Mouse (Mus musculus): Measurements from ENCODE around the gene Slc7a5. TPM values are rescaled to one million over a fixed set of nuclear protein-coding genes. Genes with fewer than 3 reads are reported as not detected.
A peak's percentile ranks its signal among the peaks of the same experiment; 100 is the strongest.

The Slc7a5 gene
- polyA plus RNA-seq, 1 experiment = 4.3 TPM

- no peak overlapping the region for H3K27ac ChIP-seq (ENCODE audit: insufficient read depth, low read depth, low read length)
- H3K36me3 ChIP-seq (ENCODE audit: control insufficient read depth, insufficient read depth, low read length) = no peaks in the 10 kb centered on the region
- H3K4me1 ChIP-seq (ENCODE audit: control insufficient read depth, insufficient read depth, low read length) = no peaks in the 10 kb centered on the region
- H3K27me3 ChIP-seq (replicated peaks; ENCODE audit: control insufficient read depth, insufficient read depth, low read length) = no peaks in the 10 kb centered on the region
- no peak overlapping the region for H3K4me3 ChIP-seq (ENCODE audit: insufficient read depth, low read depth, low read length)
- DNase-seq = peak; percentile 46
- 67% methylated on average over 7 of the region's 7 CpGs for WGBS
- TF ChIP-seq POLR2A (IDR thresholded peaks at IDR 0.05; ENCODE audit: low read depth, low read length) = no peak
- no peak for TF ChIP-seq CTCF (conservative IDR thresholded peaks at IDR 0.05; ENCODE audit: insufficient read depth, insufficient read length, low read depth, low read length)
Measured at GRCm38 (mm10) chr8:121895910-121896309, 11.6 kb downstream of the Slc7a5 start.

- Histone ChIP-seq H3K27me3 (replicated peaks; ENCODE audit: control insufficient read depth, insufficient read depth, low read length) (no peaks in the 10 kb centered on the region), H3K36me3 (ENCODE audit: control insufficient read depth, insufficient read depth, low read length) (no peaks in the 10 kb centered on the region), H3K4me1 (ENCODE audit: control insufficient read depth, insufficient read depth, low read length) (no peaks in the 10 kb centered on the region), H3K27ac (ENCODE audit: insufficient read depth, low read depth, low read length) (no peak overlapping the region), H3K4me3 (ENCODE audit: insufficient read depth, low read depth, low read length) (no peak overlapping the region)
- no peak for TF ChIP-seq CTCF (conservative IDR thresholded peaks at IDR 0.05; ENCODE audit: insufficient read depth, insufficient read length, low read depth, low read length)
- TF ChIP-seq POLR2A (IDR thresholded peaks at IDR 0.05; ENCODE audit: low read depth, low read length) = no peak
- DNase-seq = no peak
- WGBS = 66% methylated on average over 5 of the region's 5 CpGs
Measured at GRCm38 (mm10) chr8:121892875-121893274, 14.6 kb downstream of the Slc7a5 start.

- no peak overlapping the region for H3K27ac ChIP-seq (ENCODE audit: insufficient read depth, low read depth, low read length)
- TF ChIP-seq POLR2A (IDR thresholded peaks at IDR 0.05; ENCODE audit: low read depth, low read length) = no peak
- TF ChIP-seq CTCF (conservative IDR thresholded peaks at IDR 0.05; ENCODE audit: insufficient read depth, insufficient read length, low read depth, low read length) = no peak
- H3K4me1 ChIP-seq (ENCODE audit: control insufficient read depth, insufficient read depth, low read length) = no peaks in the 10 kb centered on the region
- no peak for DNase-seq
- H3K27me3 ChIP-seq (replicated peaks; ENCODE audit: control insufficient read depth, insufficient read depth, low read length) = no peaks in the 10 kb centered on the region
- WGBS = 87% methylated on average over 15 of the region's 15 CpGs
- H3K4me3 ChIP-seq (ENCODE audit: insufficient read depth, low read depth, low read length) = no peak overlapping the region
- no peaks in the 10 kb centered on the region for H3K36me3 ChIP-seq (ENCODE audit: control insufficient read depth, insufficient read depth, low read length)
Measured at GRCm38 (mm10) chr8:121889810-121890785, 17.4 kb downstream of the Slc7a5 start.

- Histone ChIP-seq H3K27me3 (replicated peaks; ENCODE audit: control insufficient read depth, insufficient read depth, low read length) (no peaks in the 10 kb centered on the region), H3K4me1 (ENCODE audit: control insufficient read depth, insufficient read depth, low read length) (no peaks in the 10 kb centered on the region), H3K27ac (ENCODE audit: insufficient read depth, low read depth, low read length) (no peak overlapping the region), H3K4me3 (ENCODE audit: insufficient read depth, low read depth, low read length) (no peak overlapping the region), H3K36me3 (ENCODE audit: control insufficient read depth, insufficient read depth, low read length) (no peaks in the 10 kb centered on the region)
- DNase-seq = no peak
- TF ChIP-seq POLR2A (IDR thresholded peaks at IDR 0.05; ENCODE audit: low read depth, low read length) (no peak), CTCF (conservative IDR thresholded peaks at IDR 0.05; ENCODE audit: insufficient read depth, insufficient read length, low read depth, low read length) (no peak)
- 86% methylated on average over 1 of the region's 1 CpGs for WGBS
Measured at GRCm38 (mm10) chr8:121889317-121889716, 18.2 kb downstream of the Slc7a5 start.

GRCm38 (mm10) chr8:121887547-121887946, 19.9 kb downstream of the Slc7a5 start:
- Histone ChIP-seq H3K4me3 (ENCODE audit: insufficient read depth, low read depth, low read length) (no peak overlapping the region), H3K4me1 (ENCODE audit: control insufficient read depth, insufficient read depth, low read length) (no peaks in the 10 kb centered on the region), H3K36me3 (ENCODE audit: control insufficient read depth, insufficient read depth, low read length) (no peaks in the 10 kb centered on the region), H3K27ac (ENCODE audit: insufficient read depth, low read depth, low read length) (no peak overlapping the region), H3K27me3 (replicated peaks; ENCODE audit: control insufficient read depth, insufficient read depth, low read length) (no peaks in the 10 kb centered on the region)
- TF ChIP-seq CTCF (conservative IDR thresholded peaks at IDR 0.05; ENCODE audit: insufficient read depth, insufficient read length, low read depth, low read length) = no peak
- no peak for TF ChIP-seq POLR2A (IDR thresholded peaks at IDR 0.05; ENCODE audit: low read depth, low read length)
- WGBS = 88% methylated on average over 1 of the region's 1 CpGs
- no peak for DNase-seq

- 91% methylated on average over 6 of the region's 6 CpGs for WGBS
- no peak overlapping the region for H3K27ac ChIP-seq (ENCODE audit: insufficient read depth, low read depth, low read length)
- H3K4me1 ChIP-seq (ENCODE audit: control insufficient read depth, insufficient read depth, low read length) = no peaks in the 10 kb centered on the region
- no peak for DNase-seq
- H3K36me3 ChIP-seq (ENCODE audit: control insufficient read depth, insufficient read depth, low read length) = no peaks in the 10 kb centered on the region
- H3K4me3 ChIP-seq (ENCODE audit: insufficient read depth, low read depth, low read length) = no peak overlapping the region
- H3K27me3 ChIP-seq (replicated peaks; ENCODE audit: control insufficient read depth, insufficient read depth, low read length) = no peaks in the 10 kb centered on the region
- no peak for TF ChIP-seq CTCF (conservative IDR thresholded peaks at IDR 0.05; ENCODE audit: insufficient read depth, insufficient read length, low read depth, low read length)
- no peak for TF ChIP-seq POLR2A (IDR thresholded peaks at IDR 0.05; ENCODE audit: low read depth, low read length)
Measured at GRCm38 (mm10) chr8:121885433-121885832, 22.1 kb downstream of the Slc7a5 start.

GRCm38 (mm10) chr8:121885001-121885400, 22.5 kb downstream of the Slc7a5 start:
- H3K27ac ChIP-seq (ENCODE audit: insufficient read depth, low read depth, low read length) = no peak overlapping the region
- H3K27me3 ChIP-seq (replicated peaks; ENCODE audit: control insufficient read depth, insufficient read depth, low read length) = no peaks in the 10 kb centered on the region
- DNase-seq = no peak
- WGBS = 96% methylated on average over 9 of the region's 9 CpGs
- H3K4me1 ChIP-seq (ENCODE audit: control insufficient read depth, insufficient read depth, low read length) = no peaks in the 10 kb centered on the region
- TF ChIP-seq POLR2A (IDR thresholded peaks at IDR 0.05; ENCODE audit: low read depth, low read length) = no peak
- TF ChIP-seq CTCF (conservative IDR thresholded peaks at IDR 0.05; ENCODE audit: insufficient read depth, insufficient read length, low read depth, low read length) = no peak
- no peaks in the 10 kb centered on the region for H3K36me3 ChIP-seq (ENCODE audit: control insufficient read depth, insufficient read depth, low read length)
- no peak overlapping the region for H3K4me3 ChIP-seq (ENCODE audit: insufficient read depth, low read depth, low read length)
